Mouse (Mus musculus): ENCODE measurements at regions not wholly inside any gene's neighbourhood (a gene's known extent, or its start where the extent isn't known, plus 50 kb on each side); places are given as distances from the start of the nearest gene placed in this dataset.

GRCm38 (mm10) chr8:49441270-49441669, 597.5 kb upstream of the Tenm3 start:
- in situ Hi-C loops (cut with MboI, MseI): no loop called here

- in situ Hi-C loops (cut with MboI, MseI): no loop called here
These were observed 552.8 kb upstream of the Tenm3 start for GRCm38 (mm10) chr8:49396519-49396918.

DNA sequence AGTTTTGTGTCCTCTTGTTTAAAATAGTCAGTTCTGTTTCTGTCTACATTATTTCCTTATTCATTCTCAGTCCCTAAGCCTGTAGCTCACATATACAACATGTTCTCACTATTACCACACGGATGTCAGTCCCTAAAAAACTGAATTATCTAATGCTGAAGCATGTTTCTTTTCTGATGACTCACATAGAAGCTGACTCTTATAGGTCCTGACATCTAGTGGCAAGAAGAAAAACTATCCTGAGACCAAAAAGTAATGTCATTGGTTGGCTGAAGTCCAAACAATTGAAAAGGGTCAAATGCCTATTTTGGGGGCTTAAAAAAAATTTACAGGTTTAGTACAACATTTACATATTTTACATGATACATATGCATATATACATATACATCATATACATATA, 551.3 kb upstream of the Tenm3 start:
- in situ Hi-C loops (cut with MboI, MseI): no loop called here

DNA sequence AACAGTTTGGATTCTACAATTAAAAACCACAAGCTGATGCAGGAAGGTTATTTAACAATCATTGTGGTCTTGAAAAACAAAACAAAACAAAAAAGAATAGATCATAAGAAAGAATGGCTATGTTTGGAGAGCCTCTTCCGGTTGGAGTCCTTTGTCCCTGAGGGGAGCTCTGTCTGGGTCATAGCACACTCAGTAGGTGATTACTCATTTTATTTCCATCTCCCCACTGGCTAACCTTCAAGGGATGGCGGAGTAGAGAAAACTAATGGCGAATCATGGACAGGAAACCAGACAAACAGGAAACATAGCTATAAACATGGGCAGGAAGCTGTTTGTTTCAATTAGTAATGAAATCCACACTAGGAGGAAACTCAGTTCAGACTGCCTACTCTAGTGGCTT, 545.8 kb upstream of the Tenm3 start:
- in situ Hi-C loops (cut with MboI, MseI): no loop called here

DNA sequence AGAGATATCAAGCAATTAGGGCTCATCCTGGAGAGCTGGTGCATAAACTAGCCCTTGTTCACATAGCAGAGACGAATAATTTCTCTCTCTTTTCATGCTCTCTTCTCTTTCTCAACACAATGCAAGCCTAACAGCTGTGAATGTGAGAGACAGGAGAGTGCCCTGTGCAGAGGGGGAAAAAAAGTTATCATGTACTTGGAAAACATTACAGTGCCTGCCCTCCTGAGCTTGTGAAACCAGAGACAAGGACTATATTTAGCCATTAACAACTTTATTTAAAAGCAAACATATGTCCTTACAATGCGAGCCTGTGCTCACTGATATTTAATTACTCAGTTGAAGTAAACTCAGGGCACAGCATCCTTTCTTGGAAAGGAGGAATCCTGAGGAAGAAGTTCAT, 543.8 kb upstream of the Tenm3 start:
- in situ Hi-C loops (cut with MboI, MseI): no loop called here

- in situ Hi-C loops (cut with MboI, MseI): no loop called here
These were observed 528.9 kb upstream of the Tenm3 start for GRCm38 (mm10) chr8:49372686-49373085.

GRCm38 (mm10) chr8:49362682-49363081, 518.9 kb upstream of the Tenm3 start:
- in situ Hi-C loops (cut with MboI, MseI): no loop called here

- in situ Hi-C loops (cut with MboI, MseI): no loop called here
These were observed 517.7 kb upstream of the Tenm3 start for GRCm38 (mm10) chr8:49361443-49361842.

- in situ Hi-C loops (cut with MboI, MseI): no loop called here
These were observed 516.4 kb upstream of the Tenm3 start for GRCm38 (mm10) chr8:49360121-49360520.

DNA sequence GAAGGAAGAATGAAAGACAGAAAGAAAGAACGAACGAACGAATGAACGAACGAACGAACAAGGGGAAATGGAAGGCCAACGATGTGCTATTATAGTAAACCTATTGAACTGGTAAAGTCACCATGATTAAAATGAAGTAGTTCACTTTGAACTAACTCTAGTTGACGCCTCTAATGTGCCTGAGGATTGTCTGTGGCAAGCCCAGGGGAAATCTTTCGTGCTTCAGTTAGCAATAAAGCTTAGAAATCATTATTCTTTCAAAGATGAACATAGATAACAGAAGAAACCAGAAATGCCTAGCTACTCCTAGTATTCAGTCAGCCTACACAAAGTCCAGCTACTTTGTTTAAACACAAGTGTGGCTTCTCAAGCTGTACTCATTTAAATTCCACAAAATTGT, 515.9 kb upstream of the Tenm3 start:
- in situ Hi-C loops (cut with MboI, MseI): no loop called here

- in situ Hi-C loops (cut with MboI, MseI): loop anchor here (25.0 kb wide), 1 partner anchor 1286 kb away; no protein-coding TSS in a partner anchor
These were observed 504.9 kb upstream of the Tenm3 start for GRCm38 (mm10) chr8:49348602-49349001.

GRCm38 (mm10) chr8:49338716-49339115, 495.0 kb upstream of the Tenm3 start:
- in situ Hi-C loops (cut with MboI, MseI): loop anchor here (25.0 kb wide), 1 partner anchor 1276 kb away; no protein-coding TSS in a partner anchor

DNA sequence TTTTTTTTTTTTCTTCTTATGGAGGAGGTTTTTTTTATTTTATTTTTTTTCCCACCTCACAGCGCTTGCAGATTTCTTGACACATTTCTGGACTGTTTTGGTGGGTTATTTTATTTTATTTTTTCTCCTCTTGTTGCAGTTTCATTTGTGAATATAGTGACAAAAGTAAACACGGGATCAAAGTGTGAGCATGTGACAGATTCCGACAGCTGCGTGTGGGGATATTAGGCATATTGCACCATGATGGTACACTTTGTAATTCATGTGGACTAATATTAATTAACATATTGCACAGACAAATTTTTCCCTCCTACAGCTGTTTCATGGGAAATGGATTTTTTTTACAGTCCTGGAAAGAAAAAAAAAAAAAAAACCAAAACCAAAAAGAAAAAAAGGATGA, 483.2 kb upstream of the Tenm3 start:
- in situ Hi-C loops (cut with MboI, MseI): loop anchor here (25.0 kb wide), 1 partner anchor 1265 kb away; no protein-coding TSS in a partner anchor

DNA sequence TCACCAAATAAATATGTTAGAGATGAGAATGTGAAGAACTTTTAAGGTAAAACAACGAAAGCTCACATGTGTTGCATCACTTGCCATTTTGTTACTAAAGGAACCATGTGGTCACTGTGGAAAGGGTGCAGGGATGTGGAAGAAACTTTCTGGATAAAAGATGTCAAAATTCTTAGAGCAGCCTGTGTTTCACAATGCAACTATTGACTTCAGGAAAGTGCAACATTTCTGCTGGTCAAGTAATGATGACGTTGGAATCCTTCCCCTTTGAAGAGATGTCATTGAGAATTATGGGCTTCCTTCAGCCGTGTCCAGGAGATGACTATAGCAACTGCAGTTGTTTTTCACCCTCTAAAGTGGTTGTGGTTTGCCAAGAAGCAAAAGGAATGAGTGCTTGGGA, 477.7 kb upstream of the Tenm3 start:
- in situ Hi-C loops (cut with MboI, MseI): no loop called here

- in situ Hi-C loops (cut with MboI, MseI): no loop called here
These were observed 469.9 kb upstream of the Tenm3 start for GRCm38 (mm10) chr8:49313483-49314278.

DNA sequence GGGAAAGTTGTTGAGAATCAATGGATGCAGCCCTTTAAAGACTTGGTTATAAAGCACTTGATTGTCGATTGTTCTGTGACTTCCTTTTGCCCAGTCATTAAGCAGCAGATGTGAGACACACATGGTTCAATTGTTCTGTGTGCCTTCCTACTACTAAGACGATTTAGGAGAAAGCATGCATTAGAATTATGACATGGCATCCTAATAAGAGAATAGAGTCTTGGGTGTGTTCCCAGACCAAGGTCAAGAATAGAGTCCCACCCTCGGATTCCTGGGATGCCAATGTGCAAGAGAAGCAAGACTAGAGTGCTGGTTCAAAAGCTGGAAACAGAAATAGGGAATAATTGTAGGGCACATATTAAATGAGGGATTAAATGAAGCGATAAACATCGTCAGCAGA, 469.1 kb upstream of the Tenm3 start:
- in situ Hi-C loops (cut with MboI, MseI): no loop called here

- in situ Hi-C loops (cut with MboI, MseI): no loop called here
These were observed 438.6 kb upstream of the Tenm3 start for GRCm38 (mm10) chr8:49282401-49282800.

- in situ Hi-C loops (cut with MboI, MseI): no loop called here
These were observed 437.5 kb upstream of the Tenm3 start for GRCm38 (mm10) chr8:49281254-49281653.

GRCm38 (mm10) chr8:49274031-49274430, 430.3 kb upstream of the Tenm3 start:
- in situ Hi-C loops (cut with MboI, MseI): no loop called here

DNA sequence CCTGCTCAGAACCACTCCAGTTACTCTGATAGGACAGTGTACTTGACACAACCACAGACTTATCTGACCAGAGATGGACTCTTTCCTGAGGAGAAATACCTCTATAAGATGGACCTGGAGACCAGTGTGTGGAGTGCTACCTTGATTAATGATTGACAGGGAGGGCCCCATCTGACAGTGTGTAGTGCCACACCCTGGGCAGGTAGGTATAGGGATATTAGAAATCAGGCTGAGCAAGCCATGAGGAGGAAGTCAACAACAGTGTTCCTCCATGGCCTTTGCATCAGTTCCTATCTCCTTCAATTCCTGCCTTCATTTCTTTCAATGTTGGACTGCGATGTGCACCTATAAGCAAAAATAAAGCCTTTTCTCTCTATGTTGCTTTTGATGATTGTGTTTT, 429.4 kb upstream of the Tenm3 start:
- in situ Hi-C loops (cut with MboI, MseI): no loop called here

- in situ Hi-C loops (cut with MboI, MseI): no loop called here
These were observed 419.7 kb upstream of the Tenm3 start for GRCm38 (mm10) chr8:49263416-49263815.

- in situ Hi-C loops (cut with MboI, MseI): no loop called here
These were observed 419.0 kb upstream of the Tenm3 start for GRCm38 (mm10) chr8:49262797-49263196.

- in situ Hi-C loops (cut with MboI, MseI): no loop called here
These were observed 412.2 kb upstream of the Tenm3 start for GRCm38 (mm10) chr8:49255954-49256353.

Measured in regulatory T cell (primary cell).